In genomic region chr7:109493319-109494316, GRCm38 (mm10) we compare ENCODE assay signal across 8 mouse cellular contexts. TPM values are rescaled to one million over a fixed set of nuclear protein-coding genes. Genes with fewer than 3 reads are reported as not detected.
DNase-seq lines count a peak whose midpoint lies in the region; ATAC-seq lines count a peak whose summit lies in the region.

No protein-coding gene starts in this region.

- H3K4me3 ChIP-seq in embryonic facial prominence, embryonic 12.5 days = peak overlapping the region; percentile 17; the same call in 1 of the 2 replicates
- H3K4me3 ChIP-seq in hindbrain, embryonic 12.5 days = peak overlapping the region; percentile 23
- H3K4me3 ChIP-seq in limb, embryonic 15.5 days = peak overlapping the region; percentile 0; the same call in 1 of the 2 replicates
- H3K4me3 ChIP-seq in stomach, embryonic 14.5 days (ENCODE audit: low read depth, low read length) = no peak overlapping the region

- H3K4me2 ChIP-seq in embryonic facial prominence, embryonic 12.5 days (replicated peaks) = peak overlapping the region; percentile 45
- H3K4me2 ChIP-seq in hindbrain, embryonic 12.5 days (replicated peaks) = peak overlapping the region; percentile 45
- peak overlapping the region; percentile 27 for H3K4me2 ChIP-seq in limb, embryonic 15.5 days
- H3K4me2 ChIP-seq in stomach, embryonic 14.5 days (replicated peaks; ENCODE audit: low read depth, low read length) = peak overlapping the region; percentile 16; the same call in 1 of the 2 replicates

- H3K9ac ChIP-seq in embryonic facial prominence, embryonic 12.5 days = no peak overlapping the region
- H3K9ac ChIP-seq in hindbrain, embryonic 12.5 days = no peak overlapping the region; the same call in none of the 2 replicates
- H3K9ac ChIP-seq in limb, embryonic 15.5 days = 0 out of 2 replicates have a peak overlapping the region, but pooled peaks have one; percentile 7
- H3K9ac ChIP-seq in stomach, embryonic 14.5 days (replicated peaks; ENCODE audit: low read depth, low read length) = no peak overlapping the region

- H3K4me1 ChIP-seq in embryonic facial prominence, embryonic 12.5 days = 0 out of 2 replicates have a peak, but pooled peaks cover 8% of the 10 kb centered on the region
- H3K4me1 ChIP-seq in hindbrain, embryonic 12.5 days = peaks cover 11% of the 10 kb centered on the region; the same call in 1 of the 2 replicates
- H3K4me1 ChIP-seq in limb, embryonic 15.5 days = peaks cover 12% of the 10 kb centered on the region
- H3K4me1 ChIP-seq in stomach, embryonic 14.5 days (ENCODE audit: control insufficient read depth, insufficient read depth, low read length) = 0 out of 2 replicates have a peak, but pooled peaks cover 3% of the 10 kb centered on the region

- no peaks in the 10 kb centered on the region for H3K9me3 ChIP-seq in embryonic facial prominence, embryonic 12.5 days
- no peaks in the 10 kb centered on the region for H3K9me3 ChIP-seq in hindbrain, embryonic 12.5 days (replicated peaks)
- no peaks in the 10 kb centered on the region for H3K9me3 ChIP-seq in limb, embryonic 15.5 days
- H3K9me3 ChIP-seq in stomach, embryonic 14.5 days (ENCODE audit: control insufficient read depth, low read depth, low read length) = no peaks in the 10 kb centered on the region

- H3K27me3 ChIP-seq in embryonic facial prominence, embryonic 12.5 days = peaks cover 23% of the 10 kb centered on the region
- H3K27me3 ChIP-seq in hindbrain, embryonic 12.5 days = peaks cover 13% of the 10 kb centered on the region; the same call in 1 of the 2 replicates
- peaks cover 23% of the 10 kb centered on the region for H3K27me3 ChIP-seq in limb, embryonic 15.5 days
- no peaks in the 10 kb centered on the region for H3K27me3 ChIP-seq in stomach, embryonic 14.5 days (ENCODE audit: control insufficient read depth, insufficient read depth, low read length)

- no peaks in the 10 kb centered on the region for H3K36me3 ChIP-seq in embryonic facial prominence, embryonic 12.5 days
- H3K36me3 ChIP-seq in hindbrain, embryonic 12.5 days = no peaks in the 10 kb centered on the region
- H3K36me3 ChIP-seq in limb, embryonic 15.5 days = no peaks in the 10 kb centered on the region
- no peaks in the 10 kb centered on the region for H3K36me3 ChIP-seq in stomach, embryonic 14.5 days (ENCODE audit: control insufficient read depth, insufficient read depth, low read length)

- DNase-seq in right cerebral cortex, adult 18-20 months = peak; percentile 56
- no peak for DNase-seq in right cerebral cortex, postnatal 14 days
- DNase-seq in adipocyte (ENCODE audit: low spot score) = no peak
- no peak for DNase-seq in B cell, adult 2 months

- 10% methylated on average over 21 of the region's 21 CpGs for WGBS in embryonic facial prominence, embryonic 12.5 days
- whole genome bisulfite sequencing in hindbrain, embryonic 12.5 days = 11% methylated on average over 21 of the region's 21 CpGs
- WGBS in limb, embryonic 15.5 days = 13% methylated on average over 21 of the region's 21 CpGs
- WGBS in stomach, embryonic 14.5 days = 13% methylated on average over 21 of the region's 21 CpGs

- H3K27ac ChIP-seq in embryonic facial prominence, embryonic 12.5 days = no peak overlapping the region
- no peak overlapping the region for H3K27ac ChIP-seq in hindbrain, embryonic 12.5 days
- no peak overlapping the region for H3K27ac ChIP-seq in limb, embryonic 15.5 days
- H3K27ac ChIP-seq in stomach, embryonic 14.5 days (ENCODE audit: low read length) = no peak overlapping the region

- ATAC-seq in embryonic facial prominence, embryonic 12.5 days (ENCODE audit: insufficient number of reproducible peaks, insufficient read depth, low FRiP score, low TSS enrichment) = no peak
- peak; percentile 55 for ATAC-seq in hindbrain, embryonic 12.5 days (ENCODE audit: low FRiP score)
- ATAC-seq in limb, embryonic 15.5 days (ENCODE audit: insufficient number of reproducible peaks, low FRiP score, low TSS enrichment, low read depth) = no peak
- no peak for ATAC-seq in stomach, embryonic 14.5 days (ENCODE audit: insufficient number of reproducible peaks, insufficient read depth, low FRiP score, low read depth)

RNA-seq across cellular contexts. Expression of gene Trim66, which starts 14.3 kb away (rescaled TPM):
- 0.57 and 0.75 TPM in 2 replicates for polyA plus RNA-seq in embryonic facial prominence, embryonic 12.5 days (2016; fragmentation: Nextera tagmentation; extraction: Ambion mirVana)
- 0.08 and 0.12 TPM in 2 replicates for polyA plus RNA-seq in hindbrain, embryonic 12.5 days (2016; fragmentation: Nextera tagmentation; extraction: Ambion mirVana)
- 0.04 and 0.11 TPM in 2 replicates for polyA plus RNA-seq in limb, embryonic 15.5 days (2015; fragmentation: Nextera tagmentation; extraction: Ambion mirVana)
- polyA plus RNA-seq in stomach, embryonic 14.5 days (2014; fragmentation: Nextera tagmentation; extraction: Ambion mirVana) = 0.04 and 0.09 TPM in 2 replicates

RNA-seq across cellular contexts. Expression of gene Rpl27a, which starts 25.3 kb away (rescaled TPM):
- 127 and 129 TPM in 2 replicates for polyA plus RNA-seq in embryonic facial prominence, embryonic 12.5 days (2016; fragmentation: Nextera tagmentation; extraction: Ambion mirVana)
- polyA plus RNA-seq in hindbrain, embryonic 12.5 days (2016; fragmentation: Nextera tagmentation; extraction: Ambion mirVana) = 86.2 and 98.4 TPM in 2 replicates
- polyA plus RNA-seq in limb, embryonic 15.5 days (2015; fragmentation: Nextera tagmentation; extraction: Ambion mirVana) = 113 and 140 TPM in 2 replicates
- 163 and 168 TPM in 2 replicates for polyA plus RNA-seq in stomach, embryonic 14.5 days (2014; fragmentation: Nextera tagmentation; extraction: Ambion mirVana)

RNA-seq across cellular contexts. Expression of gene Stk33, which starts 54.7 kb away (rescaled TPM):
- 3.4 and 3.5 TPM in 2 replicates for polyA plus RNA-seq in embryonic facial prominence, embryonic 12.5 days (2016; fragmentation: Nextera tagmentation; extraction: Ambion mirVana)
- 6.8 and 10.0 TPM in 2 replicates for polyA plus RNA-seq in hindbrain, embryonic 12.5 days (2016; fragmentation: Nextera tagmentation; extraction: Ambion mirVana)
- 0.88 and 1.2 TPM in 2 replicates for polyA plus RNA-seq in limb, embryonic 15.5 days (2015; fragmentation: Nextera tagmentation; extraction: Ambion mirVana)
- 1.00 and 1.2 TPM in 2 replicates for polyA plus RNA-seq in stomach, embryonic 14.5 days (2014; fragmentation: Nextera tagmentation; extraction: Ambion mirVana)
